Comparison of ENCODE assay signal across 18 mouse cellular contexts in genomic region chr8:8392303-8392702, GRCm38 (mm10).
DNase-seq lines count a peak whose midpoint lies in the region; ATAC-seq and TF ChIP-seq lines count a peak whose summit lies in the region.
"Had no signal": no experiment of that assay in that cellular context is flagged by ENCODE, and none has a peak within 500 bp of the region (broad histone marks: within the 10 kb centered on the region; RNA-seq: fewer than 3 reads in every experiment).

No protein-coding gene starts in this region.

- no peak overlapping the region for H3K4me2 ChIP-seq in forebrain, embryonic 13.5 days
- H3K4me2 ChIP-seq in kidney, embryonic 15.5 days = no peak overlapping the region
- H3K4me2 ChIP-seq: embryonic facial prominence, embryonic 15.5 days; heart, embryonic 15.5 days; intestine, embryonic 15.5 days had no signal

- no peak for TF ChIP-seq CTCF in gastrocnemius, adult 2 months (IDR thresholded peaks at IDR 0.05)

- H3K4me1 ChIP-seq in forebrain, embryonic 13.5 days = 0 out of 2 replicates have a peak, but pooled peaks cover 6% of the 10 kb centered on the region
- no peaks in the 10 kb centered on the region for H3K4me1 ChIP-seq in forebrain, embryonic 10.5 days
- H3K4me1 ChIP-seq in kidney, embryonic 15.5 days = no peaks in the 10 kb centered on the region
- H3K4me1 ChIP-seq: embryonic facial prominence, embryonic 15.5 days; heart, embryonic 15.5 days; hindbrain, embryonic 10.5 days; intestine, embryonic 15.5 days had no signal

- 73% methylated on average over 5 of the region's 5 CpGs for WGBS in forebrain, embryonic 13.5 days
- WGBS in forebrain, embryonic 10.5 days = 89% methylated on average over 5 of the region's 5 CpGs
- 54% methylated on average over 5 of the region's 5 CpGs for WGBS in kidney, embryonic 15.5 days

- H3K9ac ChIP-seq in forebrain, embryonic 13.5 days = no peak overlapping the region
- H3K9ac ChIP-seq in kidney, embryonic 15.5 days = no peak overlapping the region
- H3K9ac ChIP-seq: embryonic facial prominence, embryonic 15.5 days; heart, embryonic 15.5 days; intestine, embryonic 15.5 days; liver, embryonic 14.5 days had no signal

- intact Hi-C loops in gastrocnemius, adult 2 months (cut with DNase I) = no loop called here

- no peaks in the 10 kb centered on the region for H3K36me3 ChIP-seq in forebrain, embryonic 13.5 days (ENCODE audit: poor library complexity, severe bottlenecking)
- no peaks in the 10 kb centered on the region for H3K36me3 ChIP-seq in forebrain, embryonic 10.5 days (replicated peaks)
- no peaks in the 10 kb centered on the region for H3K36me3 ChIP-seq in kidney, embryonic 15.5 days
- H3K36me3 ChIP-seq: embryonic facial prominence, embryonic 15.5 days; heart, embryonic 15.5 days; hindbrain, embryonic 10.5 days; intestine, embryonic 15.5 days had no signal

- H3K27me3 ChIP-seq in forebrain, embryonic 13.5 days = no peaks in the 10 kb centered on the region
- H3K27me3 ChIP-seq in forebrain, embryonic 10.5 days (ENCODE audit: poor library complexity, severe bottlenecking) = no peaks in the 10 kb centered on the region
- no peaks in the 10 kb centered on the region for H3K27me3 ChIP-seq in kidney, embryonic 15.5 days
- H3K27me3 ChIP-seq: CH12.LX; embryonic facial prominence, embryonic 15.5 days; heart, embryonic 15.5 days; intestine, embryonic 15.5 days had no signal

- no peak for DNase-seq in forebrain, embryonic 10.5 days (ENCODE audit: extremely low spot score, low spot score)
- DNase-seq in kidney, adult 9 months = peak; percentile 60
- peak; percentile 17 for DNase-seq in fibroblast of lung, adult 2 months (ENCODE audit: low read depth)
- peak; percentile 53 for DNase-seq in layer of hippocampus, adult 9-11 months
- DNase-seq in gastrocnemius, adult 2 months = no peak
- no peak for DNase-seq in thymus, postnatal 10 days (ENCODE audit: low spot score in 2 of 2)
- DNase-seq: cerebellum, adult 11-12 months; thymus, postnatal 14 days had no signal

- H3K27ac ChIP-seq in forebrain, embryonic 13.5 days = no peak overlapping the region
- no peak overlapping the region for H3K27ac ChIP-seq in forebrain, embryonic 10.5 days
- H3K27ac ChIP-seq in kidney, embryonic 15.5 days = no peak overlapping the region
- H3K27ac ChIP-seq in gastrocnemius, adult 2 months = no peak overlapping the region
- H3K27ac ChIP-seq: embryonic facial prominence, embryonic 15.5 days; heart, embryonic 15.5 days; hindbrain, embryonic 10.5 days; intestine, embryonic 15.5 days; liver, embryonic 14.5 days had no signal

- H3K9me3 ChIP-seq in forebrain, embryonic 13.5 days (replicated peaks) = no peaks in the 10 kb centered on the region
- H3K9me3 ChIP-seq in forebrain, embryonic 10.5 days = no peaks in the 10 kb centered on the region
- no peaks in the 10 kb centered on the region for H3K9me3 ChIP-seq in kidney, embryonic 15.5 days (replicated peaks)
- H3K9me3 ChIP-seq: embryonic facial prominence, embryonic 15.5 days; heart, embryonic 15.5 days; hindbrain, embryonic 10.5 days; intestine, embryonic 15.5 days had no signal

- no peak overlapping the region for H3K4me3 ChIP-seq in forebrain, embryonic 13.5 days
- H3K4me3 ChIP-seq in forebrain, embryonic 10.5 days = no peak overlapping the region
- no peak overlapping the region for H3K4me3 ChIP-seq in kidney, embryonic 15.5 days (replicated peaks)
- H3K4me3 ChIP-seq in gastrocnemius, adult 2 months = no peak overlapping the region
- H3K4me3 ChIP-seq: embryonic facial prominence, embryonic 15.5 days; heart, embryonic 15.5 days; hindbrain, embryonic 10.5 days; intestine, embryonic 15.5 days had no signal

- peak; percentile 33; the same call in 1 of the 2 replicates for ATAC-seq in forebrain, embryonic 13.5 days
- no peak for ATAC-seq in kidney, embryonic 15.5 days (replicated peaks; ENCODE audit: low FRiP score)
- ATAC-seq: intestine, embryonic 15.5 days; lung, postnatal 0 days; midbrain, embryonic 16.5 days had no signal

Comparison
In these comparisons a context has a peak if more than half of its experiments do, and no peak if none do; other contexts are left out.
1. DNase-seq: peak in kidney, adult 9 months (single experiment), fibroblast of lung, adult 2 months (single experiment) and layer of hippocampus, adult 9-11 months (single experiment); none in forebrain, embryonic 10.5 days (single experiment), gastrocnemius, adult 2 months (single experiment) and thymus, postnatal 10 days (0 of 2).